Comparison of ENCODE assay signal across 8 mouse cellular contexts in the genomic region with DNA sequence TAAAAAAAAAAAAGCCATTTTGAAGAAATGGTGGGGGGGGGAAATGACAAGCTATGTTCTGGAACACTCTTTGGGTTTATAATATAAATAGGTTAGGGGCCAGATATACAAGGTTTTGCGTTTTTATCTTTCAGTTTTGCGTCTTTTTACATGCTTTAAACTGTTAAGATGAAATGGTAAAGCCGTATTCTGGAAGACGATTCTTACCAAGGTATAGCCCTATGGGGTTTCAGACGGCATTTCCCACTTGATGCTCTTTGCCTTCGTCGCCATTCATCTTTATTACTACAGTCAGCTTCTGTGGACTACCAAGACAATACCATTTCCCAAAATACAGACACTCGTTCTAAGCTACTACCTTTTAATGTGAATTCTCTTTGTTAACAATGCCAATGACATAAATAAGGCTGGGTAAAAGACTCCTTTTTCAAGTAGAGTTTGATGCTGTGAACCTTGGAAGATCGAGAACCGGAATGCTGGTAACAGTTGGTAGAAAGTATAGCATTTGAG. TPM values are rescaled to one million over a fixed set of nuclear protein-coding genes. Genes with fewer than 3 reads are reported as not detected.
DNase-seq lines count a peak whose midpoint lies in the region; ATAC-seq and TF ChIP-seq lines count a peak whose summit lies in the region.

No protein-coding gene starts in this region.

- H3K4me3 ChIP-seq in liver, embryonic 11.5 days (ENCODE audit: low read depth, low read length) = peak overlapping the region; percentile 92
- peak overlapping the region; percentile 94 for H3K4me3 ChIP-seq in embryonic facial prominence, embryonic 10.5 days
- H3K4me3 ChIP-seq in intestine, embryonic 15.5 days (replicated peaks) = peak overlapping the region; percentile 94
- H3K4me3 ChIP-seq in olfactory bulb, adult 2 months (ENCODE audit: insufficient read depth, low read depth, low read length) = no peak overlapping the region

- DNase-seq in liver, embryonic 11.5 days (ENCODE audit: low spot score) = no peak
- no peak for DNase-seq in liver
- DNase-seq in embryonic facial prominence, embryonic 10.5 days (ENCODE audit: low spot score) = no peak
- DNase-seq in yolk sac, embryonic 10.5 days (ENCODE audit: low spot score) = no peak
- no peak for DNase-seq in left cerebral cortex, adult 9 months (ENCODE audit: low spot score in 2 of 2)
- no peak for DNase-seq in testis, postnatal 14 days (ENCODE audit: low spot score)

- no peaks in the 10 kb centered on the region for H3K27me3 ChIP-seq in liver, embryonic 11.5 days (replicated peaks; ENCODE audit: control insufficient read depth, insufficient read depth, low read length)
- no peaks in the 10 kb centered on the region for H3K27me3 ChIP-seq in embryonic facial prominence, embryonic 10.5 days (replicated peaks; ENCODE audit: low read depth, poor library complexity, severe bottlenecking)
- no peaks in the 10 kb centered on the region for H3K27me3 ChIP-seq in intestine, embryonic 15.5 days (replicated peaks)

- H3K36me3 ChIP-seq in liver, embryonic 11.5 days (ENCODE audit: control insufficient read depth, insufficient read depth, low read length) = no peaks in the 10 kb centered on the region
- peaks cover 6% of the 10 kb centered on the region; the same call in 1 of the 2 replicates for H3K36me3 ChIP-seq in embryonic facial prominence, embryonic 10.5 days (replicated peaks)
- no peaks in the 10 kb centered on the region for H3K36me3 ChIP-seq in intestine, embryonic 15.5 days

- H3K4me2 ChIP-seq in liver, embryonic 11.5 days = peak overlapping the region; percentile 84
- peak overlapping the region; percentile 66 for H3K4me2 ChIP-seq in intestine, embryonic 15.5 days (replicated peaks)

- H3K9ac ChIP-seq in liver, embryonic 11.5 days (ENCODE audit: low read depth, low read length) = peak overlapping the region; percentile 96
- H3K9ac ChIP-seq in intestine, embryonic 15.5 days = peak overlapping the region; percentile 91

- peaks cover 7% of the 10 kb centered on the region; the same call in 1 of the 2 replicates for H3K4me1 ChIP-seq in liver, embryonic 11.5 days (replicated peaks; ENCODE audit: control insufficient read depth, insufficient read depth, low read length)
- H3K4me1 ChIP-seq in embryonic facial prominence, embryonic 10.5 days = peaks cover 22% of the 10 kb centered on the region
- H3K4me1 ChIP-seq in intestine, embryonic 15.5 days (replicated peaks) = no peaks in the 10 kb centered on the region
- H3K4me1 ChIP-seq in olfactory bulb, adult 2 months (ENCODE audit: control insufficient read depth, insufficient read depth, low read length) = peaks cover 4% of the 10 kb centered on the region; the same call in 1 of the 2 replicates

- H3K27ac ChIP-seq in liver, embryonic 11.5 days (ENCODE audit: low read depth, low read length) = no peak overlapping the region
- H3K27ac ChIP-seq in embryonic facial prominence, embryonic 10.5 days (replicated peaks) = peak overlapping the region; percentile 98
- peak overlapping the region; percentile 99; the same call in 1 of the 2 replicates for H3K27ac ChIP-seq in intestine, embryonic 15.5 days
- H3K27ac ChIP-seq in olfactory bulb, adult 2 months (ENCODE audit: insufficient read depth, low read depth, low read length) = peak overlapping the region; percentile 97; the same call in 1 of the 2 replicates

- TF ChIP-seq POLR2A in olfactory bulb, adult 2 months (IDR thresholded peaks at IDR 0.05; ENCODE audit: insufficient read depth, low read depth, low read length) = no peak

- no peak for ATAC-seq in liver, embryonic 11.5 days (replicated peaks; ENCODE audit: low FRiP score)
- ATAC-seq in intestine, embryonic 15.5 days = no peak

- TF ChIP-seq CTCF in olfactory bulb, adult 2 months (IDR thresholded peaks at IDR 0.05; ENCODE audit: insufficient read depth, low read depth, low read length) = no peak

- WGBS in liver, embryonic 11.5 days = 29% methylated on average over 10 of the region's 10 CpGs
- WGBS in embryonic facial prominence, embryonic 10.5 days = 26% methylated on average over 10 of the region's 10 CpGs
- 18% methylated on average over 10 of the region's 10 CpGs for WGBS in intestine, embryonic 15.5 days
- WGBS in olfactory bulb, adult 2 months = 3% methylated on average over 10 of the region's 10 CpGs

- no peaks in the 10 kb centered on the region for H3K9me3 ChIP-seq in liver, embryonic 11.5 days (ENCODE audit: control insufficient read depth, low read length)
- peaks cover 3% of the 10 kb centered on the region; the same call in 1 of the 2 replicates for H3K9me3 ChIP-seq in embryonic facial prominence, embryonic 10.5 days
- no peaks in the 10 kb centered on the region for H3K9me3 ChIP-seq in intestine, embryonic 15.5 days

RNA-seq across cellular contexts. Expression of a gene that starts 1.6 kb away (rescaled TPM):
- 8.7 and 9.5 TPM in 2 replicates for polyA plus RNA-seq in liver, embryonic 11.5 days (2014; fragmentation: Nextera tagmentation; extraction: Ambion mirVana)
- polyA plus RNA-seq in embryonic facial prominence, embryonic 10.5 days (2016; fragmentation: Nextera tagmentation; extraction: Ambion mirVana) = 12.8 and 14.2 TPM in 2 replicates
- 13.5 and 13.7 TPM in 2 replicates for polyA plus RNA-seq in intestine, embryonic 15.5 days (2015; fragmentation: Nextera tagmentation; extraction: Ambion mirVana)
- 60.1 and 84.7 TPM in 2 replicates for polyA plus RNA-seq in olfactory bulb, adult 2 months (2012; ENCODE audit: insufficient read depth, insufficient read length, low replicate concordance, missing spikeins)
